Mouse (Mus musculus): ENCODE data around the gene Pdcd1lg2.

Pdcd1lg2 gene

DNA sequence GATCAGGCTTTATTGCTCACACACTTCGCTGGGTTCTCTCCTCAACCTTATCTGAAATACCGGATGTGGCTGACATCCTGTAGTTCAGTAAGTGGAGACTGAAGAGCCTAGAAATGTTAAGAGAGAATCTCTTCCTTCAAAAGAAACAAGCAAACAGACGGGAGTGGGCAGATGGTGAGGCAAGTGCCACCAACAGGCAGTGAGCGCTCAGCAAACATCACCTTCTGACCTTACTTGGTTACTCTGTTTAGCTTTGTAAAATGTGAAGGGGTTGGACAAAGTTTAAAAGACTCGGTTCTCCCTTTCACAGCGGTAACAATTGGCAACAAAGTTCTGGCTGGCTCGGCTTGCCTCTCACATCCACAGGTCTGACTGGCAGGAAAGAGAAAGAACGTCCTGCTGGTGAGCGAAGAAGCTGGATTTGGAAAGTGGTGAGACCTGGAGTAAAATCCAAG, 8.0 kb downstream of the Pdcd1lg2 start:
- peak; percentile 79 for DNase-seq (ENCODE audit: low read depth, low spot score)

- no peak for DNase-seq (ENCODE audit: low read depth, low spot score)
These were observed 8.8 kb downstream of the Pdcd1lg2 start for GRCm38 (mm10) chr19:29419506-29419905.

DNA sequence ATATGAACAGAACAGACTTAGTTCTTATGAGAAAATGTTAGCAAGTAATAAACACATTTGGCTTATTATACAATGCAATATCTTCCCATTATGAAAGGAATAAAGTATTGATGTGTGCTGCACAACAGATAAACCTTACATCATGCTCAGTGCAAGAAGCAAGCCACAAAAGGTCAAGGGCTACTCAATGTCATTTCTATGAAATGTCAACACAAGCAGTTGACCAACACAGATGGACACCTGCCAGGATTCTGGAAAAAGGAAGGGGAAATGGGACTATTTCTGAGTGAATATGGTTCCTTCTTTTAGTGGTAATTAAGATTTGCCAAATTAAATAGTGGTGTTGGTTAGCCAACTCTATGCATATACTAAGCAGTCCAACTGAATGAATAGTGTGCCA, 9.2 kb downstream of the Pdcd1lg2 start:
- no peak for DNase-seq (ENCODE audit: low read depth, low spot score)

DNA sequence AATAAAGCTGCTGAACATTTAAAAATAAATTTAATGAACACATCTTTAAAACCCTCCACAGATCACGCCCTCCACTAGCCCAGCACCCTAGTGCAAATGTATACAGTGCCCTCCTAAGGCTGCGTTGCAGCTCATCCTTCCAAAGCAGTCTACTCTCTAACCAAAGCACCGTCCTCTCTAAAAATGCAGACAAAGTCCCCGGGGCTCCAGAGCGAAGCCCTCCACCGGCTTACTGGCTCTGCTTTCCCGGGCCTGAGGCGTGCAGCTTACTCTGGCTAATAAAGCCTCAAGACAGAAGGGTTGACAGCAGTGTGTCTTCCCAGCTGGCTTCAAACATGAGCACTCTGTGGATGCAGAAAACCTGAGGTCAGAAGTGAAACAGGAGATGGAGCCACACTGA, 9.7 kb downstream of the Pdcd1lg2 start:
- DNase-seq (ENCODE audit: low read depth, low spot score), result no peak

GRCm38 (mm10) chr19:29422013-29422645, 11.4 kb downstream of the Pdcd1lg2 start:
- DNase-seq (ENCODE audit: low read depth, low spot score), result peak; percentile 16

DNA sequence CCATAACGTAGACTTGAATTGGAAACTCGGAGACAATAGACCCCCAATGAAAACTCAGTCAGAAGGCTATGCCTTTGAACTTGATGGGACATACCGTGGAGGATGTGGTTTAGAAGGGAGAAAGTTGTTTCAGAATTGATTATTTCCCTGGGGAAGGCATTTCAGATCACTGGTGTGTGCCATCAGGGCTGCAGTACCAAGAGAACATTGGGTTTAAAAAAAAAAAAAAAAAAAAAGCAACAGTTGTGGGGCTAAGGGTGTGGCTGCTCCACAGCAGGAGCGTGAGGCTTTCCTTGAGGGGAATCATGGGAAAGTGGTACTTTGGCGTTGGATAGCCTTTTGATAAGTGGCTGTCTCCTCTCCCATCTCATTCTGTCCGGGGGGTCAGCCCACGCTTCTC, 12.1 kb downstream of the Pdcd1lg2 start:
- DNase-seq (ENCODE audit: low read depth, low spot score), result no peak

- peak; percentile 45 for DNase-seq (ENCODE audit: low read depth, low spot score)
These were observed 19.8 kb downstream of the Pdcd1lg2 start for GRCm38 (mm10) chr19:29430516-29430915.

GRCm38 (mm10) chr19:29430953-29431352, 20.2 kb downstream of the Pdcd1lg2 start:
- DNase-seq (ENCODE audit: low read depth, low spot score), result peak; percentile 83

GRCm38 (mm10) chr19:29436793-29437479, 26.2 kb downstream of the Pdcd1lg2 start:
- DNase-seq (ENCODE audit: low read depth, low spot score), result no peak

GRCm38 (mm10) chr19:29437849-29438248, 27.1 kb downstream of the Pdcd1lg2 start:
- DNase-seq (ENCODE audit: low read depth, low spot score), result no peak

- no peak for DNase-seq (ENCODE audit: low read depth, low spot score)
These were observed 28.5 kb downstream of the Pdcd1lg2 start for GRCm38 (mm10) chr19:29439242-29439641.

DNA sequence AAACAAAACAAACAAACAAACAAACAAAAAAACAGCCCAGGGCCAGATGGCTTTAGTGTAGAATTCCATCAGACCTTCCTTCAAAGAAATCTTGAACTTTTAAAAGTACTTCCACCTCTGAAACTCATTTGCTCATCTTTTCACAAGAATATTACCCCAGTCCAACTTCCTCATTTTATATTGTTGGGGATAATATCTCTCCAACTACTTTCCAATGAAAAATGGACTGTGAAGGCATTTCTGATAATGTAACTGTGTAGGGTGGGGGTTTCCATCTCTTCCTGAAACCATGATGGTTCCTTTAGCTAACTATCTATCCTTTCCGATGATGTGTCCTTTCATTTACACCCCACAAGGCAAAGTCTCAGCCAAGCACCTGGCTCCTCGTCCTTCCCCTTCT, 31.8 kb downstream of the Pdcd1lg2 start:
- no peak for DNase-seq (ENCODE audit: low read depth, low spot score)

DNA sequence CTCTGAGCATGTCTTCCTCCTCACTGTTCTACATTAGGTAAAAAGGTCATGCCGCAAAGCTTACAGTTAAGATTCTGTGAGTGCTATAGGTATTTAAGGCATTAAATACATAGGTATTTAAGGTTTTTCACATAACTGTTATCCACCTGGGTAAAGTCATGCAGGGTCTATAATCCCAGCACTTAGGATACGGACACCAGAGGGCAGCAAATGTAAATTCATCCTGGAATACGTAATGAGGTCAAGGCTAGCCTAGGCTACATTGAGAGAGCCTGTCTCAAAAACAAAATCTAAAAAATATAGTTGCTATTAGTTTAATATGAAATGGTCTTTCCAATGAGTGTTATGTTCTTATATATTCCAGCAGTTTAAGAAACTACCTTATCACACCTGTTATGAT, 33.6 kb downstream of the Pdcd1lg2 start:
- DNase-seq (ENCODE audit: low read depth, low spot score), result no peak

- no peak for DNase-seq (ENCODE audit: low read depth, low spot score)
These were observed 37.7 kb downstream of the Pdcd1lg2 start for GRCm38 (mm10) chr19:29448373-29448772.

DNA sequence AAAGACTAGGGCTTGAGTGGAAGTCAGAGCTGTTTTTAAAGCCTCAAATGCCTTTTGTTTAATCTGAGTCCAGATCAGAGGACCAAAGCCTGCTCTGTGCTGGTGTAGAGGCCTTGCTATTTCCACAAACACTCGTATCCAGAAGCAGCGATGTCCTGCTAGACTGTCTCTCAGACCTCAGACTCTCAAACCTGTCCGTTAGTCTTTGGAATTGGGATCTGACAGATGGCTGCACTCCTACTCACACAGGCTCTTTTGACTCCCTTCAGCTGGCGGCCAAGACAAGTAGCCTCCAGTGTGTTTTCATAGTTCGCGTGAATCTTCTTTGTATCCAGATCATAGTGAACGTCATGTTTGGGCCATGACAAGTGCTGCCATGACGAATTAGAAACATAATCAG, 39.7 kb downstream of the Pdcd1lg2 start:
- DNase-seq (ENCODE audit: low read depth, low spot score), result no peak

DNA sequence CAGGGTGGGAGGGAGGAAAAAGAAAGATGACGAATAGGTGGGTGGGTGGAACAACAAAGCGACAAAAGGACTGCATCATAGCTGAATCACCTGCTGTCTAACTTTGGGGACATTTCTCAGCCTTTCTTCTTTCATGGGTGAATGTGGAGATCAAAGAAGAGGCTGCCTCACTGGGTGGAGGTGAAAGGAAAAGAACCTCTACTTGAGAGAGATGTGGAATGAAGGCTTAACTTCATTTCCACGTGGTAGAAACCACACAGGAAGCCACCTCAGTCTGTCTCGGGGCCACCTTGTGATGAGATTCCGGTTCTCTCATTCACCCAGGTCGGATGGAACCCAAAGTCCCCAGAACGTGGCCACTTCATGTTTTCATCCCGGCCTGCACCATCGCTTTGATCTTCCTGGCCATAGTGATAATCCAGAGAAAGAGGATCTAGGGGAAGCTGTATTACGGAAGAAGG, 43.5 kb downstream of the Pdcd1lg2 start:
- peak; percentile 90 for DNase-seq (ENCODE audit: low read depth, low spot score)

- DNase-seq (ENCODE audit: low read depth, low spot score), result peak; percentile 52
These were observed 44.4 kb downstream of the Pdcd1lg2 start for GRCm38 (mm10) chr19:29455156-29455555.

GRCm38 (mm10) chr19:29457982-29458381, 47.3 kb downstream of the Pdcd1lg2 start:
- DNase-seq (ENCODE audit: low read depth, low spot score), result no peak

DNA sequence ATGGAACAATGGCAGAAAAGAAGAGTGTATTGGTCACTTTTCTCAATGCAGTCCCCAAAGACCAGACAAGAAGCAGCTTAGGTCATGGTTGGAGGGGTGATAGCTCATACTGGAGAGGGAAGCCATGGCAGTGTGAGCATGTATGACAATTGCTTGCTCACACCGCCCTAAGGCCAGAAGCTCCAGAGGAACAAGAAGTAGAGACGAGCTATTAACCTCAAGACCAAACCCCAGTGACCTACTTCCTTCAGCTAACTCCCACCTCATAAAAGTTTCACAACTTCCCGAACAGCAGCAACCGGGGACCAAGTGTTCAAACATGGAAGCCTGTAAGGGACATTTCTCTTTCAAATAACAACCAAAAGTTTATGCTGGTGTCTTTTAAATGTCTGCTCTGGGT, 51.7 kb downstream of the Pdcd1lg2 start:
- DNase-seq (ENCODE audit: low read depth, low spot score), result no peak

DNA sequence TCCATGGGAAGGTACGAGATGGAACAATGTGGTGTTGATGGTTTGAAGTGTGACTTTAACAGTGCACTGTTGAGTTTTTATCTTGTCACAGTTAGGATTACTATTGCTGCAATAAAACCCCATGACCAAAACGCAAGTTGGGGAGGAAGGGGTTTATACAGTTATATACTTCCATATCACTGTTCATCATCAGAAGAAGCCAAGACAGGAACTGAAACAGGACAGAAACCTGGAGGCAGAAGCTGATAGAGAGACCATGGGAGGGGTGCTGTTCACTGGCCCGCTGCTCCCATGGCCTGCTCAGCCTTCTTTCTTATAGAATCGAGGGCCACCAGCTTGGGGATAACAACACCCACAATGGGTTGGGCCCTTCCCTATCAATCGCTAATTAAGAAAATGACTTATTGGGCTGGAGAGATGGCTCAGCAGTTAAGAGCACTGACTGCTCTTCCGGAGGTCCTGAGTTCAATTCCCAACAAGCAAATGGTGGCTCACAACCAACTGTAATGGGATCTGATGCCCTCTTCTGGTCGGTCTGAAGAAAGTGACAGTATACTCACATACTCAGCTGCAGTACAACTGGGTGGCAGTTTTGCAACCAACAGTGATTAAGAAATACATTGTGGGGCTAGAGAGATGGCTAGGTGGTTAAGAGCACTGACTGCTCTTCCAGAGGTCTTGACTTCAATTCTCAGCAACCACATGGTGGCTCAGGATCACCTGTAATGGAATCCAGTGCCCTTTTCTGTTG, 53.1 kb downstream of the Pdcd1lg2 start:
- DNase-seq (ENCODE audit: low read depth, low spot score), result peak; percentile 40

GRCm38 (mm10) chr19:29466819-29467218, 56.1 kb downstream of the Pdcd1lg2 start:
- peak; percentile 81 for DNase-seq (ENCODE audit: low read depth, low spot score)

DNA sequence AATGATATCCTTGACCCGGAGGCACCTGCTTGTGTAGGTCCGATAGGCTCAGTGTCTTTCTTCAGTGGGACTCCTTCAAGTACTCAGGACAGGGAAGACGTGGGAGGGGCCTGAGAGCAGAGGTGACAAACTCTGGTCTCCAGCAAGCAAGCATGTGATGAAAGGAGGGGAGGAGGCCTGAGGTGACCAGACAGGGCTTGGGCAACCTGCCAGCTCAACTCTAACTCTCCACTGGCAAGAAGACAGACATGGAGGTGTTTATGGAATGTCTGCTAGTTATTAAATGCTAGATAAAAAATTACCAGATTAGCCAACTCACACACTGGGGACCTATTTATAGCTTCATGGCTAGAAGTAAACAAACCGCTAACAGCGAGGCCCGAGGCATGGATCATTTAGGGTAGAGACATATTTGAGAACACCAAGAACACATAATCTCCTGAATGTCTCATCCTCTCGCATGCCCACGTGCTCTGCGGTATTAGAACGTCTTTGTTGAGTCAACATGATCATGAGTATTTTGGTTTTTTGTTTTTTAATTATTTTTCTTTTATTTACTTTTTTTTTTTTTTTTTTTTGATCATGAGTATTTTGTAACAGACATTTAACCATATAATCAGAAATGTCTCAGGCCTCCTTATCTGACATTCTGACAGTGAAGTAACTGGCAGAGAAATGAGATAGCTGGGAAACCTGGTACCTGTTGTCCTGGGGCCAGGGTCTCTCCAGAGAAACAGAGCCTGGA, 58.4 kb downstream of the Pdcd1lg2 start:
- no peak for DNase-seq (ENCODE audit: low read depth, low spot score)

Measured in CD4-positive, CD25-positive, alpha-beta regulatory T cell, adult 2 months (primary cell).